Mouse (Mus musculus): ENCODE measurements around the gene Insm1.

Insm1 gene

GRCm38 (mm10) chr2:146214715-146215114 lies 7.0 kb upstream of the Insm1 start:
- Histone ChIP-seq H3K4me1 (replicated peaks; ENCODE audit: low read depth, low read length) (peaks cover 34% of the 10 kb centered on the region), H3K27me3 (ENCODE audit: insufficient read depth, low read length) (peaks cover 48% of the 10 kb centered on the region), H3K36me3 (ENCODE audit: insufficient read depth, low read length) (no peaks in the 10 kb centered on the region), H3K9me3 (ENCODE audit: low read length) (no peaks in the 10 kb centered on the region), H3K4me3 (replicated peaks; ENCODE audit: low read length) (no peak overlapping the region)
- TF ChIP-seq POU5F1 (IDR thresholded peaks at IDR 0.05; ENCODE audit: borderline replicate concordance, low read length) = no peak
- TF ChIP-seq NANOG (IDR thresholded peaks at IDR 0.05; ENCODE audit: borderline replicate concordance, low read length) = no peak
- TF ChIP-seq CTCF (conservative IDR thresholded peaks at IDR 0.05; ENCODE audit: low read length) = peak; percentile 75

DNA sequence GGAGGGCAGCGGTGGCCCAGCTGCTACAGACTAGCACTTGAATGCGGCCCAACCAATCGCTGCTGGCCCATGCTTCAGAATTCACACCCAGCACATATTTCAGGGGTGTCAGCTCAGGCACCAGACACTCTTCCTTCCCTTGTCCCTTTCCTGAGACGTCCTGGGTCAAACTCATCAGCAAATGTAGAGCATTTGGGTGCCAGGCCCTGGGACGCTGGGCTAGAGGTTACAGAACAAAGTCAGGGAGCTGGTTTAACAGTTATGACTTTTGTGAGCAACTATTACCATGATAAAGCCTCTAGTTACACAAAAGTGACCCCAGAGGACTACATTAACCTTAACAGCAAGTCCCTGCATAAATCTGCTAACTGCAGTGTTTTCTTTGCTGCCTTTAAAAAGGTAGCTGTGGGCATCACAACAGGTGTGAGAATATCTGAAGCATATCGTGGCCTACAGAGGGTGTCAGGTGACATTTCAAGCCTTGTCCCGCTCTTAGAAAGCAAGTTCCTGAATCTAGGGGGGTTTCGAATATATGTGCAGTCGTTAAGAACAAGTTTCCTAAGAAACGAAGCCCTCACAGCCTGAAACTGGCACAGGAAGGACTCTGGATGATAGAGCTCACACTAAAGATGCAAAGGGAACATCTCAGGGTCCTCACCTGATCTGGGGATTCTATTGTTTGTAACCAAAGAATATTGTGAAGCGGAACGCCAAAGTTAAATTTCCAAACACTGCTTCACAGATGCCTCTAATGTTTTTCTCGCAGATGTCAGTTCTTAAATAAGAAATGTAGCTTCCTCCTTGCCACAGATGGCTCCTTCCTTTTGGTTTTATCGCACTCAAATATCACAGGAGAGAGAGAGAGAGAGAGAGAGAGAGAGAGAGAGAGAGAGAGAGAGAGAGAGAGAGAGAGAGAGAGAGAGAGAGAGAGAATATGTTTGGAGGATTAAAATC lies 5.3 kb upstream of the Insm1 start:
- Histone ChIP-seq H3K27me3 (ENCODE audit: insufficient read depth, low read length) (peaks cover 62% of the 10 kb centered on the region), H3K4me1 (replicated peaks; ENCODE audit: low read depth, low read length) (peaks cover 45% of the 10 kb centered on the region), H3K4me3 (replicated peaks; ENCODE audit: low read length) (no peak overlapping the region), H3K36me3 (ENCODE audit: insufficient read depth, low read length) (no peaks in the 10 kb centered on the region), H3K9me3 (ENCODE audit: low read length) (no peaks in the 10 kb centered on the region)
- TF ChIP-seq NANOG (IDR thresholded peaks at IDR 0.05; ENCODE audit: borderline replicate concordance, low read length) (no peak), POU5F1 (IDR thresholded peaks at IDR 0.05; ENCODE audit: borderline replicate concordance, low read length) (no peak), CTCF (conservative IDR thresholded peaks at IDR 0.05; ENCODE audit: low read length) (no peak)

GRCm38 (mm10) chr2:146217227-146217980 lies 4.3 kb upstream of the Insm1 start:
- H3K4me1 ChIP-seq (replicated peaks; ENCODE audit: low read depth, low read length) = peaks cover 45% of the 10 kb centered on the region
- H3K36me3 ChIP-seq (ENCODE audit: insufficient read depth, low read length) = no peaks in the 10 kb centered on the region
- H3K4me3 ChIP-seq (replicated peaks; ENCODE audit: low read length) = no peak overlapping the region
- TF ChIP-seq NANOG (IDR thresholded peaks at IDR 0.05; ENCODE audit: borderline replicate concordance, low read length) = no peak
- TF ChIP-seq CTCF (conservative IDR thresholded peaks at IDR 0.05; ENCODE audit: low read length) = no peak
- no peak for TF ChIP-seq POU5F1 (IDR thresholded peaks at IDR 0.05; ENCODE audit: borderline replicate concordance, low read length)
- no peaks in the 10 kb centered on the region for H3K9me3 ChIP-seq (ENCODE audit: low read length)
- H3K27me3 ChIP-seq (ENCODE audit: insufficient read depth, low read length) = peaks cover 68% of the 10 kb centered on the region

- no peaks in the 10 kb centered on the region for H3K36me3 ChIP-seq (ENCODE audit: insufficient read depth, low read length)
- H3K27me3 ChIP-seq (ENCODE audit: insufficient read depth, low read length) = peaks cover 72% of the 10 kb centered on the region
- H3K9me3 ChIP-seq (ENCODE audit: low read length) = no peaks in the 10 kb centered on the region
- peak overlapping the region; percentile 61 for H3K4me3 ChIP-seq (replicated peaks; ENCODE audit: low read length)
- TF ChIP-seq POU5F1 (IDR thresholded peaks at IDR 0.05; ENCODE audit: borderline replicate concordance, low read length) (no peak), CTCF (conservative IDR thresholded peaks at IDR 0.05; ENCODE audit: low read length) (no peak), NANOG (IDR thresholded peaks at IDR 0.05; ENCODE audit: borderline replicate concordance, low read length) (no peak)
- H3K4me1 ChIP-seq (replicated peaks; ENCODE audit: low read depth, low read length) = peaks cover 45% of the 10 kb centered on the region
These were observed 3.5 kb upstream of the Insm1 start for GRCm38 (mm10) chr2:146218161-146218691.

- Histone ChIP-seq H3K4me3 (replicated peaks; ENCODE audit: low read length) (no peak overlapping the region; the same call in 1 of the 2 replicates), H3K36me3 (ENCODE audit: insufficient read depth, low read length) (no peaks in the 10 kb centered on the region), H3K27me3 (ENCODE audit: insufficient read depth, low read length) (peaks cover 76% of the 10 kb centered on the region), H3K4me1 (replicated peaks; ENCODE audit: low read depth, low read length) (peaks cover 50% of the 10 kb centered on the region), H3K9me3 (ENCODE audit: low read length) (no peaks in the 10 kb centered on the region)
- TF ChIP-seq POU5F1 (IDR thresholded peaks at IDR 0.05; ENCODE audit: borderline replicate concordance, low read length) (no peak), NANOG (IDR thresholded peaks at IDR 0.05; ENCODE audit: borderline replicate concordance, low read length) (no peak), CTCF (conservative IDR thresholded peaks at IDR 0.05; ENCODE audit: low read length) (no peak)
These were observed 2.7 kb upstream of the Insm1 start for GRCm38 (mm10) chr2:146218881-146219535.

- Histone ChIP-seq H3K36me3 (ENCODE audit: insufficient read depth, low read length) (no peaks in the 10 kb centered on the region), H3K4me3 (replicated peaks; ENCODE audit: low read length) (no peak overlapping the region), H3K27me3 (ENCODE audit: insufficient read depth, low read length) (peaks cover 81% of the 10 kb centered on the region), H3K4me1 (replicated peaks; ENCODE audit: low read depth, low read length) (peaks cover 49% of the 10 kb centered on the region), H3K9me3 (ENCODE audit: low read length) (no peaks in the 10 kb centered on the region)
- TF ChIP-seq POU5F1 (IDR thresholded peaks at IDR 0.05; ENCODE audit: borderline replicate concordance, low read length) (no peak), NANOG (IDR thresholded peaks at IDR 0.05; ENCODE audit: borderline replicate concordance, low read length) (no peak), CTCF (conservative IDR thresholded peaks at IDR 0.05; ENCODE audit: low read length) (no peak)
These were observed 1.9 kb upstream of the Insm1 start for GRCm38 (mm10) chr2:146219791-146220190.

- no peak for TF ChIP-seq NANOG (IDR thresholded peaks at IDR 0.05; ENCODE audit: borderline replicate concordance, low read length)
- no peak for TF ChIP-seq CTCF (conservative IDR thresholded peaks at IDR 0.05; ENCODE audit: low read length)
- TF ChIP-seq POU5F1 (IDR thresholded peaks at IDR 0.05; ENCODE audit: borderline replicate concordance, low read length) = no peak
These were observed 1.1 kb upstream of the Insm1 start for GRCm38 (mm10) chr2:146220591-146221075.

More at GRCm38 (mm10) chr2:146220591-146221075, 1.1 kb upstream of the Insm1 start:
- Histone ChIP-seq H3K9me3 (ENCODE audit: low read length) (no peaks in the 10 kb centered on the region), H3K4me3 (replicated peaks; ENCODE audit: low read length) (peak overlapping the region; percentile 82), H3K27me3 (ENCODE audit: insufficient read depth, low read length) (peaks cover 85% of the 10 kb centered on the region), H3K4me1 (replicated peaks; ENCODE audit: low read depth, low read length) (peaks cover 54% of the 10 kb centered on the region), H3K36me3 (ENCODE audit: insufficient read depth, low read length) (no peaks in the 10 kb centered on the region)
